Mouse (Mus musculus): ENCODE results near the gene Mymx. TPM values are rescaled to one million over a fixed set of nuclear protein-coding genes. Genes with fewer than 3 reads are reported as not detected.

The Mymx gene
- polyA plus RNA-seq, 1 experiment, result not detected

DNA sequence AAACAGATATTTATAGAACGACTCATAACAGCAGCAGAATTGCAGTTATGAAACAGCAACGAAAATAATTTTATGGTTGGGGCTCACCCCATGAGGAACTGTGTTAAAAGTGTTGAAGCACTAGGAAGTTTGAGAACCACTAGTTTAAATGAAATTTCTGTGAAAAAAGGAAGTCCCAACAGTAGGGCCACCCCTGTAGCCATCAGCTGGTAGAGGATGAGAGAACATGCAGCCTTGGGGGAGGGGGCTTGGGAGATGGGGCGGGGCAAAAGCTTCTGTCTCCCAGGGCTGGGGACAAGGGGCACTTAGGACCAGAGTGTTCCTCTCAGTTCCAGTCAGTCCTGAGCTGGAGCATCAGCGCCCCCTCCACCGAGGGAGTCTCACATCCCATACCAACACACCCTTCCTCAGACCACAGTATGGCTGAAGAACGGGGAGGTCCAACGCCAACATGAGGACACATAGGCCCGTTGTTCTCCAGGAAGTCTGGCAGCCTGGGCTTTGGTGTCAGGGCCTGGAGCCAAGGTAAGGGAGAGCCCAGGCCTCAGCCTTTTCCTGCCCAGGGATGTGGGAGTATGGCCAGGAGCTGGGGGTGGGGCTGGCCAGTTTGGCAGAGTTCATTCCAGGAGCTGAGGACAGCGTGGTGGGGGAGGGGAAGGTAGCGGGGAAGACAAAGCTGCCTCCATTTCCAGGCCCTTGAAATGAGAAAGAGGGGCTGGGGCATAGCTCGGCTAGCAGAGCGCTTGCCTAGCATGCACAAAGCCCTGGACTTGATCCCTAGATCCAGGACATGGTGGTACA lies 17.6 kb downstream of the Mymx start:
- Histone ChIP-seq H3K27ac (ENCODE audit: insufficient read depth, low read length) (peak overlapping the region; percentile 55), H3K4me3 (ENCODE audit: insufficient read depth, low read length) (no peak overlapping the region), H3K4me1 (ENCODE audit: control insufficient read depth, insufficient read depth, low read length) (peaks cover 5% of the 10 kb centered on the region)
- TF ChIP-seq CTCF (IDR thresholded peaks at IDR 0.05; ENCODE audit: borderline replicate concordance, insufficient read depth, low read length), result no peak
- no peak for TF ChIP-seq POLR2A (IDR thresholded peaks at IDR 0.05; ENCODE audit: low read depth, low read length)

GRCm38 (mm10) chr17:45582715-45583355 lies 19.1 kb downstream of the Mymx start:
- TF ChIP-seq POLR2A (IDR thresholded peaks at IDR 0.05; ENCODE audit: low read depth, low read length), result no peak
- TF ChIP-seq CTCF (IDR thresholded peaks at IDR 0.05; ENCODE audit: borderline replicate concordance, insufficient read depth, low read length), result 0 out of 2 replicates have a peak, but pooled peaks have one; percentile 11
- Histone ChIP-seq H3K4me3 (ENCODE audit: insufficient read depth, low read length) (no peak overlapping the region), H3K27ac (ENCODE audit: insufficient read depth, low read length) (no peak overlapping the region), H3K4me1 (ENCODE audit: control insufficient read depth, insufficient read depth, low read length) (peaks cover 5% of the 10 kb centered on the region)

GRCm38 (mm10) chr17:45582188-45582587 lies 19.7 kb downstream of the Mymx start:
- TF ChIP-seq POLR2A (IDR thresholded peaks at IDR 0.05; ENCODE audit: low read depth, low read length), result no peak
- no peak for TF ChIP-seq CTCF (IDR thresholded peaks at IDR 0.05; ENCODE audit: borderline replicate concordance, insufficient read depth, low read length)
- Histone ChIP-seq H3K27ac (ENCODE audit: insufficient read depth, low read length) (no peak overlapping the region), H3K4me3 (ENCODE audit: insufficient read depth, low read length) (no peak overlapping the region), H3K4me1 (ENCODE audit: control insufficient read depth, insufficient read depth, low read length) (peaks cover 5% of the 10 kb centered on the region)

- H3K27ac ChIP-seq (ENCODE audit: insufficient read depth, low read length), result no peak overlapping the region
- H3K4me1 ChIP-seq (ENCODE audit: control insufficient read depth, insufficient read depth, low read length), result peaks cover 5% of the 10 kb centered on the region
- H3K4me3 ChIP-seq (ENCODE audit: insufficient read depth, low read length), result no peak overlapping the region
Measured at GRCm38 (mm10) chr17:45581567-45581983, 20.3 kb downstream of the Mymx start.

DNA sequence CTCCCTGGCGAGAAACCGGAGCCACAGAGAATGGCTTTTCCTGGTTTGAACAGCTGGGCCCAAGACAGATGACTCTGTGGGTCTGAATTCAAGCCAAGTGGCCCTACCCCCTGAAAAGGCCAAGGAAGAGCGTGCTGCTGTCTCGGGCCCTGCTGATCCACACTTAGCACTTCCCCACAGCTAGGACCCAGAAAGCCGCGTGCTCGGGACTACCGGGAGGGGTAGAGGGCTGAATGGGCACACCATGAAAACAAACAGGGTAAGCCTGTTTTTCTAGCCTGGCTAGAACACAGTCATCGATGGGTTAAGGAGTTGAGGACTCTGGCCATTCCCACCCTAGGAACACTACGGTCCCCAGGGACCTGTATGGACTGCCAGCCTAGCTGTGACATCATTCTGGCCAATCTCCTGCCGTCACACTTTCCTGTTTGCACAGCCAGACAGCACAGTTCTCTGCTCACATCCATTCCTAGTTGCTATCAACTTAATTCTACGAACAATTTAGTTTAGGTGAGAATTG lies 20.9 kb downstream of the Mymx start:
- Histone ChIP-seq H3K4me1 (ENCODE audit: control insufficient read depth, insufficient read depth, low read length) (peaks cover 5% of the 10 kb centered on the region), H3K4me3 (ENCODE audit: insufficient read depth, low read length) (no peak overlapping the region), H3K27ac (ENCODE audit: insufficient read depth, low read length) (no peak overlapping the region)
- no peak for TF ChIP-seq CTCF (IDR thresholded peaks at IDR 0.05; ENCODE audit: borderline replicate concordance, insufficient read depth, low read length)
- TF ChIP-seq POLR2A (IDR thresholded peaks at IDR 0.05; ENCODE audit: low read depth, low read length), result no peak

More at GRCm38 (mm10) chr17:45581567-45581983, 20.3 kb downstream of the Mymx start:
- peak; percentile 30; the same call in 1 of the 2 replicates for TF ChIP-seq CTCF (IDR thresholded peaks at IDR 0.05; ENCODE audit: borderline replicate concordance, insufficient read depth, low read length)
- no peak for TF ChIP-seq POLR2A (IDR thresholded peaks at IDR 0.05; ENCODE audit: low read depth, low read length)

- Histone ChIP-seq H3K4me1 (ENCODE audit: control insufficient read depth, insufficient read depth, low read length) (peaks cover 3% of the 10 kb centered on the region), H3K27ac (ENCODE audit: insufficient read depth, low read length) (no peak overlapping the region), H3K4me3 (ENCODE audit: insufficient read depth, low read length) (no peak overlapping the region)
- TF ChIP-seq CTCF (IDR thresholded peaks at IDR 0.05; ENCODE audit: borderline replicate concordance, insufficient read depth, low read length), result no peak
- no peak for TF ChIP-seq POLR2A (IDR thresholded peaks at IDR 0.05; ENCODE audit: low read depth, low read length)
Measured at GRCm38 (mm10) chr17:45579554-45579953, 22.3 kb downstream of the Mymx start.

DNA sequence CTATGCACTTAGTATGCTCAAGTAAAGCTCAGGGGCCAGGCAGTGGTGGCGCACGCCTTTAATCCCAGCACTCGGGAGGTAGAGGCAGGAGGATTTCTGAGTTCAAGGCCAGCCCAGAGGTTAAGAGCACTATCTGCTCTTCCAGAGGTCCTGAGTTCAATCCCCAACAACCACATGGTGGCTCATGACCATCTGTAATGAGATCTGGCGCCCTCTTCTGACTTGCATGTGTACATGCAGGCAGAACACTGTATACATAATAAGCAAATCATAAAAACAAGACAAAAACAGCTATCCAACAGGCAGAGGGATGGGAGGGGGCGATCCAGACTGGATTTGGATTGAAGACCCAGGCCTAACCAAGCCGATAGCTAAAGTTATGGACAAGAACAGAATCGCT lies 23.1 kb downstream of the Mymx start:
- no peak for TF ChIP-seq CTCF (IDR thresholded peaks at IDR 0.05; ENCODE audit: borderline replicate concordance, insufficient read depth, low read length)
- TF ChIP-seq POLR2A (IDR thresholded peaks at IDR 0.05; ENCODE audit: low read depth, low read length), result no peak
- H3K4me1 ChIP-seq (ENCODE audit: control insufficient read depth, insufficient read depth, low read length), result 0 out of 2 replicates have a peak, but pooled peaks cover 2% of the 10 kb centered on the region
- no peak overlapping the region for H3K27ac ChIP-seq (ENCODE audit: insufficient read depth, low read length)
- H3K4me3 ChIP-seq (ENCODE audit: insufficient read depth, low read length), result no peak overlapping the region

GRCm38 (mm10) chr17:45578242-45578641 lies 23.7 kb downstream of the Mymx start:
- Histone ChIP-seq H3K4me3 (ENCODE audit: insufficient read depth, low read length) (no peak overlapping the region), H3K4me1 (ENCODE audit: control insufficient read depth, insufficient read depth, low read length) (0 out of 2 replicates have a peak, but pooled peaks cover 2% of the 10 kb centered on the region), H3K27ac (ENCODE audit: insufficient read depth, low read length) (no peak overlapping the region)
- TF ChIP-seq POLR2A (IDR thresholded peaks at IDR 0.05; ENCODE audit: low read depth, low read length) (no peak), CTCF (IDR thresholded peaks at IDR 0.05; ENCODE audit: borderline replicate concordance, insufficient read depth, low read length) (no peak)

- Histone ChIP-seq H3K4me3 (ENCODE audit: insufficient read depth, low read length) (no peak overlapping the region), H3K4me1 (ENCODE audit: control insufficient read depth, insufficient read depth, low read length) (peaks cover 6% of the 10 kb centered on the region; the same call in 1 of the 2 replicates), H3K27ac (ENCODE audit: insufficient read depth, low read length) (no peak overlapping the region)
- TF ChIP-seq CTCF (IDR thresholded peaks at IDR 0.05; ENCODE audit: borderline replicate concordance, insufficient read depth, low read length), result no peak
- no peak for TF ChIP-seq POLR2A (IDR thresholded peaks at IDR 0.05; ENCODE audit: low read depth, low read length)
Measured at GRCm38 (mm10) chr17:45575123-45575897, 26.6 kb downstream of the Mymx start.
